Mouse (Mus musculus) CH12.LX (cell line): Measurements from ENCODE around the gene Cfap157.

Experiments used
- CHD1 ChIP-seq: IDR thresholded peaks from 2 replicates; pipeline ENCODE4 v1.6.1; 2012; ENCODE audit warnings: low read depth, low read length, improper control_type of control experiment, inconsistent platforms
- CTCF ChIP-seq, 2 experiments: IDR thresholded peaks in 1 of 2; conservative IDR thresholded peaks in 1 of 2; 2 replicates each; pipeline ENCODE4 v1.5.1; 2011 to 2012; ENCODE audit warnings: low read depth in 2 of 2, low read length in 2 of 2, improper control_type of control experiment in 1 of 2, inconsistent platforms in 1 of 2, mild to moderate bottlenecking in 1 of 2, moderate library complexity in 1 of 2
- E2F4 ChIP-seq: IDR thresholded peaks from 2 replicates; pipeline ENCODE4 v1.6.1; 2011; ENCODE audit warnings: low read depth, low read length, improper control_type of control experiment; ENCODE audit not compliant: insufficient replicate concordance
- JUND ChIP-seq: conservative IDR thresholded peaks from 2 replicates; pipeline ENCODE4 v1.6.1; 2011; ENCODE audit warnings: low read depth, low read length, improper control_type of control experiment
- KAT2A ChIP-seq: IDR thresholded peaks from 2 replicates; pipeline ENCODE4 v1.6.1; 2012; ENCODE audit warnings: low read length, improper control_type of control experiment, inconsistent platforms; ENCODE audit not compliant: insufficient replicate concordance
- MEF2A ChIP-seq: IDR thresholded peaks from 2 replicates; pipeline ENCODE4 v1.6.1; 2014; ENCODE audit warnings: low read depth, mild to moderate bottlenecking, inconsistent platforms, low read length, improper control_type of control experiment, borderline replicate concordance
- MXI1 ChIP-seq: IDR thresholded peaks from 2 replicates; pipeline ENCODE4 v1.6.1; 2011; ENCODE audit warnings: mild to moderate bottlenecking, low read depth, low read length, improper control_type of control experiment
- POLR2A ChIP-seq: IDR thresholded peaks from 2 replicates; pipeline ENCODE4 v1.6.1; 2011; ENCODE audit warnings: low read depth, mild to moderate bottlenecking, improper control_type of control experiment, low read length
- SIN3A ChIP-seq: IDR thresholded peaks from 2 replicates; pipeline ENCODE4 v1.6.1; 2012; ENCODE audit warnings: low read length, improper control_type of control experiment, inconsistent platforms
- UBTF ChIP-seq: IDR thresholded peaks from 2 replicates; pipeline ENCODE4 v1.6.1; 2012; ENCODE audit warnings: low read depth, mild to moderate bottlenecking, inconsistent platforms, low read length, improper control_type of control experiment, moderate library complexity
- USF1 ChIP-seq: IDR thresholded peaks from 2 replicates; pipeline ENCODE4 v1.6.1; 2014; ENCODE audit warnings: low read depth, mild to moderate bottlenecking, inconsistent platforms, low read length, improper control_type of control experiment

DNA sequence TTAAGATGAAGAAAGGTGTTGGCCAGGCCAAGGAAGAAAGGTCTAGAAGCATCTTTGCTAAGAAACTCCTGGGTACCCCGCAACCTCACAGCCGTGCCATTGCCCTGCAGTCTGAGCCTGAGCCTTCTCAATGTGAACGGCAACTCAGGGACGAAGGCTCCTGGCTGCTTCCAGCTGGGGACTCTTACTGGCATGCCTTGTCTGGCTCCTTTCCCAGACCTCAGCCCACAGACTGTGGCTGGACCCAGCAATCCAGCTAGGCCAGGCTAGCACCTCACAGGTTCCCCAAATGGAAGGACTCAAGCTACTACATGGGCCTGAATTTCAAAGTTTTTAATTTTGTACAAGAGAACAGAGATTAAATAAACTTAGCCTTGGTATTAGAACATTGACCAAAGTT, 22.4 kb downstream of the Cfap157 start:
- no peak for TF ChIP-seq JUND
- TF ChIP-seq MXI1: no peak
- no peak for TF ChIP-seq UBTF
- TF ChIP-seq KAT2A: no peak
- TF ChIP-seq MEF2A: no peak
- TF ChIP-seq USF1: no peak
- no peak for TF ChIP-seq CHD1
- TF ChIP-seq CTCF (conservative IDR thresholded peaks at IDR 0.05 in 1 of 2, IDR thresholded peaks at IDR 0.05 in 1 of 2; ENCODE audit: low read depth in 2 of 2, low read length in 2 of 2): no peak
- no peak for TF ChIP-seq SIN3A
- TF ChIP-seq POLR2A: no peak
- TF ChIP-seq E2F4: no peak
